Mouse (Mus musculus): Measurements from ENCODE around the gene Arid3a. TPM values are rescaled to one million over a fixed set of nuclear protein-coding genes. Genes with fewer than 3 reads are reported as not detected.

The Arid3a gene
- total RNA-seq, 2 experiments from 2014 or later = 1.0 to 1.1 TPM

GRCm38 (mm10) chr10:79995636-79996035 is 68.8 kb downstream of the Arid3a start:
- no peak for DNase-seq

GRCm38 (mm10) chr10:79996272-79997033 is 69.6 kb downstream of the Arid3a start, which contains the start of gene Abca7:
TSS of gene Abca7 (plus strand) at chr10:79996494.
- peak; percentile 97 to 100 for DNase-seq

DNA sequence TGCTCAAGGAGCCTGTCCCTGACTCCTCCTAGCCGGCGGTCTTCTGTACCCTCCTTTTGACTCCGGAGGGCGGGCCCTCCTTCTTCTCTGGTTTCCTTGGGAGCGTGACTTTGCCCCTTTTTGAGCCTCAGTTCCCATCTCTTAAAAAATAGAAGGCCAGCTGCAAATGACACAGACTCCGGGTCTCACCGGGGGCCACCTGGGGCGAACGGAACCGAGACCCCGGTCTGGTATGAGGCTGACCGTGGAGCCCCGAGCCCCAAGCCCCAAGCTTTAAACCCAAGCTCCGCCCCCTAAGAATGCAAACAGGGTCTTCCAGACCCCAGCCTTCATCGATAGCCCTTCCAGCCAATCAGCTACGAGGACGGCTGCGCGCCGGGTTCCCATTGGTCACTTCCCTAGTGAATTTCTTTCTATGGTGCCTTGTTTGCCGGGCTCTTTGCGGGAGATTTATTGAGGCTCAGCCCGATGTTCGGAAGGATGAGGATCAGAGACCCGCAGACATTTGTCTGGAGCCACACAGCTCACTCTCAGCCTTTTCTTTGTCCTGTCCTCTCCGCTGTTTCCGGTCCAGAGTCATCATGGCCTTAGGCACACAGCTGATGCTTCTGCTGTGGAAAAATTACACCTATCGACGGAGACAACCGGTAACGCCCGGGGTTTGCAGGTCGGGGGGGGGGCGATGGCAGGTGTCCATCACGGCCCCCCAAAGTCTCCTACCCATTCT is 70.4 kb downstream of the Arid3a start:
- peak; percentile 77 to 83 for DNase-seq

GRCm38 (mm10) chr10:79997819-79998218 is 71.0 kb downstream of the Arid3a start:
- peak; percentile 65 to 70 for DNase-seq

DNA sequence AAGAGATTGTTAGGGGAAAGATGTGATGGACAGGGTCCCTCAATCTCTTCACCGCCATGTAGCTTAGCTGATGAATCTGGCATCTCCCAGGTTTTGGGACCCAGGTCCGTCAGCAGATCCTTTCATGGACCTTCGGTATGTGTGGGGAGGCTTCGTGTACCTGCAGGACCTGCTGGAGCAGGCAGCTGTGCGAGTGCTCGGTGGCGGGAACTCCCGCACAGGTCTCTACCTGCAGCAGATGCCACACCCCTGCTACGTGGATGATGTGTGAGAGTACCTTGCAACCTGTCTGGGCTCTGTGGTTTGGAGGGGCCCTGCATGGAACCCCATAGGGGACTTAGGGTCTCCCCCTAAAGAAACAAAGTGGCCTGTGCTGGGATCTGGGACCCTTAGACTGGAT is 75.1 kb downstream of the Arid3a start:
- no peak for DNase-seq

DNA sequence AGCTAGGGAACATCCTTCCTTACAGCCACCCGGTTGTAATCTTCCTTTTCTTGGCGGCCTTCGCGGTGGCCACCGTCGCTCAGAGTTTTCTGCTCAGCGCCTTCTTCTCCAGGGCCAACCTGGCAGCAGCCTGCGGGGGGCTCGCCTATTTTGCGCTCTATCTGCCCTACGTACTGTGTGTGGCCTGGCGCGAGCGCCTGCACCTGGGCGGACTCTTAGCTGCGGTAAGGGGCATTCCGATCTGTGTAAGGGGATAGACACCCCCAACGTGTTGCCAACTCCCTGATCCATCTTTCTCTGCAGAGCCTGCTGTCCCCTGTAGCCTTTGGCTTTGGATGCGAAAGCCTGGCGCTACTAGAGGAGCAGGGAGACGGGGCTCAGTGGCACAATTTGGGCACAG is 76.0 kb downstream of the Arid3a start:
- DNase-seq = no peak

DNA sequence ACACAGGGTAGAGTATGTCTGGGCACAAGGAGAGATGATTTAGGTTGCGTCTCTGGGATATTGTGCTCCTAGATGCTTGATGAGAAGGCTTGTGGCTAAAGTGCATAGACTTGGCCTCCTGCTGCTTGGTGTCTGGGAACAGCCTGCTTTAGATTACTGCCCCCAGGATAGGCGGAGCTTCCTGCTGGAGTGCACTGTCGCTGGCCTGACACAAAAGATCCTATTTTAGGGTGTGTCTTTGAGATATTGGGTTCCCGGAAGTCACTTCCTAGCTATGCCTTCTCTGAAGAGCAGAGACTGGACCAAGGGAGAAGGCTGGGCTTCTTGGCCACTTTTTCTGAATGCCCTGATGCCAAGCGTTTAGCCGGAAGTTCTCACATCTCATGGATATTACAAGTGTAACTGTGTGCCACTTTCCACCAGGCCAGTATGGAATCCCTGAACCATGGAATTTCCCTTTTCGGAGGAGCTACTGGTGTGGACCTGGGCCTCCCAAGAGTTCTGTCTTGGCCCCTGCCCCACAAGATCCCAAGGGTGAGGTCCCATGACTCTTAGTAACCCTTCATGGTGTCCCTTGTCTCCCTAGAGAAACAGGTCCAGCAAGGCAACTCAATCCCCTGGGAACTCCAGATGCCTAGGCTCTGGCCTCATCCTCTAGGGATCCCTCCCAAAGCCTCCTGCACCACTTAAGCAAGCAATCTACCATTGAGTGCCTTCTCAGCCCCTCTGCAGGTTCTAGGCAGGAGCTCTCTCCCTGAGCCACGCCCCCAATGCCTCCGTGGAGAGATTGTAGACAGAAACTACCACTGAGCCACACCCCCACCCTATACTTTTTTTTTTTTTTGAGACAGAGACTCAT is 76.8 kb downstream of the Arid3a start:
- DNase-seq = peak in 1 of 2 experiments; percentile 77

DNA sequence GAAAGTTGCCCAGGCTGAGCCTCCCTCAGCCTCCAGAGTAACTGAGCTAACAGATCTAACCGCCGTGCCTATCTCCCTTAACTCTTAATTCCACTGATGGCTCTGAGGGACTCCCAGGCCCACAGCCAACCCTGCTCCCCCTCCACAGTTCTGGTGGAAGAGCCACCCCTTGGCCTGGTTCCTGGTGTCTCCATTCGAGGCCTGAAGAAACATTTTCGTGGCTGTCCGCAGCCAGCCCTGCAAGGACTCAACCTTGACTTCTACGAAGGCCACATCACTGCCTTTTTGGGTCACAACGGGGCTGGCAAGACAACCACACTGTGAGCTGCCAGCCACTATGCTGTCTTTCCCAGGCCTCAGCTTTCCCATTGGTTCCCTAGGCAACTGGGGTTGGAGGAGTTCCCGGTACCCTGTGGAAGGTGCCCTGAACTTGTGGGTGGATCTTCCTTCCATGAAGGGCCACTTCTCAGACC is 77.4 kb downstream of the Arid3a start:
- no peak for DNase-seq

Other genes with a start within 250 kb of the Arid3a start
- gene Cdc34, start 244.8 kb upstream of the Arid3a start, total RNA-seq (2021) = 100 to 1,000 TPM; 213 to 227 TPM
- 1 to 10 TPM; 7.2 to 7.9 TPM for gene Gzmm, start 238.0 kb upstream of the Arid3a start, total RNA-seq (2021)
- 1,000 to 10,000 TPM; 1,459 to 1,479 TPM for gene Bsg, start 222.6 kb upstream of the Arid3a start, total RNA-seq (2021)
- 10 to 100 TPM; 14.8 to 15.1 TPM for gene Hcn2, start 210.4 kb upstream of the Arid3a start, total RNA-seq (2021)
- gene Polrmt, start 180.5 kb upstream of the Arid3a start, total RNA-seq (2021) = 10 to 100 TPM; 46.3 to 49.5 TPM
- not detected for gene Fgf22, start 172.0 kb upstream of the Arid3a start, total RNA-seq (2021)
- gene Rnf126, start 160.1 kb upstream of the Arid3a start, total RNA-seq (2021) = 10 to 100 TPM; 22.0 to 23.1 TPM
- gene Fstl3, start 149.8 kb upstream of the Arid3a start, total RNA-seq (2021) = 1 to 10 TPM; 3.5 to 4.5 TPM
- gene Prss57, start 136.1 kb upstream of the Arid3a start, total RNA-seq (2021) = not detected
- 10 to 100 TPM; 44.3 to 45.7 TPM for gene Palm, start 133.5 kb upstream of the Arid3a start, total RNA-seq (2021)
- under 1 TPM; 0.42 to 0.67 TPM for gene Misp, start 106.1 kb upstream of the Arid3a start, total RNA-seq (2021)
- gene Ptbp1, start 72.6 kb upstream of the Arid3a start, total RNA-seq (2021) = 10 to 100 TPM; 35.8 to 39.9 TPM
- gene Prtn3, start 52.6 kb upstream of the Arid3a start, total RNA-seq (2021) = not detected
- gene Plppr3, start 52.4 kb upstream of the Arid3a start, total RNA-seq (2021) = under 1 TPM; 0.12 to 0.18 TPM
- not detected for gene Elane, start 40.8 kb upstream of the Arid3a start, total RNA-seq (2021)
- 100 to 1,000 TPM in 1 of 2 experiments, 10 to 100 TPM in 1; 49.7 to 435 TPM for gene Cfd, start 36.2 kb upstream of the Arid3a start, total RNA-seq (2021)
- gene Med16, start 18.1 kb upstream of the Arid3a start, total RNA-seq (2021) = 10 to 100 TPM; 50.4 to 56.7 TPM
- not detected for gene Gm26602, start 16.2 kb upstream of the Arid3a start, total RNA-seq (2021)
- gene Kiss1r, start 10.1 kb upstream of the Arid3a start, total RNA-seq (2021) = under 1 TPM; 0.17 to 0.46 TPM
- gene R3hdm4, start 5.8 kb upstream of the Arid3a start, total RNA-seq (2021) = 10 to 100 TPM; 75.3 to 78.2 TPM
- 10 to 100 TPM; 33.1 to 33.6 TPM for gene Wdr18, start 33.1 kb downstream of the Arid3a start, total RNA-seq (2021)
- under 1 TPM; 0.57 to 0.67 TPM for gene Grin3b, start 43.7 kb downstream of the Arid3a start, total RNA-seq (2021)
- 100 to 1,000 TPM; 120 TPM for gene Tmem259, start 57.3 kb downstream of the Arid3a start, total RNA-seq (2021)
- 10 to 100 TPM; 28.3 to 32.6 TPM for gene Cnn2, start 61.5 kb downstream of the Arid3a start, total RNA-seq (2021)
- gene Abca7, start 69.5 kb downstream of the Arid3a start, total RNA-seq (2021) = 1 to 10 TPM; 6.5 to 7.6 TPM
- gene Arhgap45, start 89.6 kb downstream of the Arid3a start, total RNA-seq (2021) = 1 to 10 TPM; 3.1 to 8.7 TPM
- gene Polr2e, start 112.8 kb downstream of the Arid3a start, total RNA-seq (2021) = 10 to 100 TPM; 92.9 to 97.6 TPM
- gene Gpx4, start 120.1 kb downstream of the Arid3a start, total RNA-seq (2021) = 1,000 to 10,000 TPM in 1 of 2 experiments, 100 to 1,000 TPM in 1; 983 to 1,022 TPM
- 10 to 100 TPM in 1 of 2 experiments, 1 to 10 TPM in 1; 9.0 to 10.1 TPM for gene Sbno2, start 178.5 kb downstream of the Arid3a start, total RNA-seq (2021)
- 100 to 1,000 TPM; 127 to 149 TPM for gene Stk11, start 188.8 kb downstream of the Arid3a start, total RNA-seq (2021)
- 1,000 to 10,000 TPM; 1,096 to 1,108 TPM for gene Atp5d, start 211.6 kb downstream of the Arid3a start, total RNA-seq (2021)
- gene Cbarp, start 213.8 kb downstream of the Arid3a start, total RNA-seq (2021) = 1 to 10 TPM; 2.7 to 3.1 TPM
- 100 to 1,000 TPM; 117 to 125 TPM for gene Midn, start 221.2 kb downstream of the Arid3a start, total RNA-seq (2021)
- 10 to 100 TPM; 46.3 to 54.9 TPM for gene Cirbp, start 238.9 kb downstream of the Arid3a start, total RNA-seq (2021)
- gene 1600002K03Rik, start 245.9 kb downstream of the Arid3a start, total RNA-seq (2021) = 1 to 10 TPM; 4.2 to 5.7 TPM